Mouse (Mus musculus): Measurements from ENCODE around the gene Prpf3. TPM values are rescaled to one million over a fixed set of nuclear protein-coding genes. Genes with fewer than 3 reads are reported as not detected.

Prpf3 gene
- polyA plus RNA-seq, 1 experiment = 15.5 TPM

GRCm38 (mm10) chr3:95850611-95851010 is 5.1 kb downstream of the Prpf3 start:
- no peaks in the 10 kb centered on the region for H3K4me1 ChIP-seq (ENCODE audit: control insufficient read depth, insufficient read depth, low read length)
- TF ChIP-seq CTCF (IDR thresholded peaks at IDR 0.05; ENCODE audit: control insufficient read depth, insufficient read depth, insufficient replicate concordance, low read depth, low read length) = no peak
- no peak for TF ChIP-seq POLR2A (IDR thresholded peaks at IDR 0.05; ENCODE audit: control insufficient read depth, low read depth, low read length)

GRCm38 (mm10) chr3:95842503-95843214 is 13.0 kb downstream of the Prpf3 start:
- no peak overlapping the region for H3K4me3 ChIP-seq (ENCODE audit: control insufficient read depth, low read depth, low read length)
- peaks cover 5% of the 10 kb centered on the region for H3K36me3 ChIP-seq (ENCODE audit: control insufficient read depth, insufficient read depth, low read length)
- no peak overlapping the region for H3K27ac ChIP-seq (ENCODE audit: control insufficient read depth, insufficient read depth, low read depth, low read length)
- no peaks in the 10 kb centered on the region for H3K27me3 ChIP-seq (ENCODE audit: control insufficient read depth, insufficient read depth, low read length)
- H3K4me1 ChIP-seq (ENCODE audit: control insufficient read depth, insufficient read depth, low read length) = no peaks in the 10 kb centered on the region
- TF ChIP-seq POLR2A (IDR thresholded peaks at IDR 0.05; ENCODE audit: control insufficient read depth, low read depth, low read length) (no peak), CTCF (IDR thresholded peaks at IDR 0.05; ENCODE audit: control insufficient read depth, insufficient read depth, insufficient replicate concordance, low read depth, low read length) (no peak)

More at GRCm38 (mm10) chr3:95850611-95851010, 5.1 kb downstream of the Prpf3 start:
- Histone ChIP-seq H3K36me3 (ENCODE audit: control insufficient read depth, insufficient read depth, low read length) (peaks cover 4% of the 10 kb centered on the region), H3K27ac (ENCODE audit: control insufficient read depth, insufficient read depth, low read depth, low read length) (no peak overlapping the region), H3K4me3 (ENCODE audit: control insufficient read depth, low read depth, low read length) (no peak overlapping the region), H3K27me3 (ENCODE audit: control insufficient read depth, insufficient read depth, low read length) (no peaks in the 10 kb centered on the region)

GRCm38 (mm10) chr3:95839250-95839649 is 16.4 kb downstream of the Prpf3 start:
- Histone ChIP-seq H3K27ac (ENCODE audit: control insufficient read depth, insufficient read depth, low read depth, low read length) (no peak overlapping the region), H3K27me3 (ENCODE audit: control insufficient read depth, insufficient read depth, low read length) (no peaks in the 10 kb centered on the region), H3K4me1 (ENCODE audit: control insufficient read depth, insufficient read depth, low read length) (no peaks in the 10 kb centered on the region), H3K4me3 (ENCODE audit: control insufficient read depth, low read depth, low read length) (no peak overlapping the region), H3K36me3 (ENCODE audit: control insufficient read depth, insufficient read depth, low read length) (peaks cover 2% of the 10 kb centered on the region)
- TF ChIP-seq CTCF (IDR thresholded peaks at IDR 0.05; ENCODE audit: control insufficient read depth, insufficient read depth, insufficient replicate concordance, low read depth, low read length) = no peak
- TF ChIP-seq POLR2A (IDR thresholded peaks at IDR 0.05; ENCODE audit: control insufficient read depth, low read depth, low read length) = no peak

GRCm38 (mm10) chr3:95829053-95829452 is 26.6 kb downstream of the Prpf3 start:
- no peaks in the 10 kb centered on the region for H3K4me1 ChIP-seq (ENCODE audit: control insufficient read depth, insufficient read depth, low read length)
- no peak overlapping the region for H3K27ac ChIP-seq (ENCODE audit: control insufficient read depth, insufficient read depth, low read depth, low read length)
- no peak overlapping the region for H3K4me3 ChIP-seq (ENCODE audit: control insufficient read depth, low read depth, low read length)
- TF ChIP-seq POLR2A (IDR thresholded peaks at IDR 0.05; ENCODE audit: control insufficient read depth, low read depth, low read length) (no peak), CTCF (IDR thresholded peaks at IDR 0.05; ENCODE audit: control insufficient read depth, insufficient read depth, insufficient replicate concordance, low read depth, low read length) (no peak)
- no peaks in the 10 kb centered on the region; the same call in 1 of the 2 replicates for H3K36me3 ChIP-seq (ENCODE audit: control insufficient read depth, insufficient read depth, low read length)
- no peaks in the 10 kb centered on the region for H3K27me3 ChIP-seq (ENCODE audit: control insufficient read depth, insufficient read depth, low read length)

- no peak for TF ChIP-seq CTCF (IDR thresholded peaks at IDR 0.05; ENCODE audit: control insufficient read depth, insufficient read depth, insufficient replicate concordance, low read depth, low read length)
- no peak for TF ChIP-seq POLR2A (IDR thresholded peaks at IDR 0.05; ENCODE audit: control insufficient read depth, low read depth, low read length)
- Histone ChIP-seq H3K36me3 (ENCODE audit: control insufficient read depth, insufficient read depth, low read length) (no peaks in the 10 kb centered on the region), H3K4me3 (ENCODE audit: control insufficient read depth, low read depth, low read length) (no peak overlapping the region), H3K4me1 (ENCODE audit: control insufficient read depth, insufficient read depth, low read length) (no peaks in the 10 kb centered on the region), H3K27me3 (ENCODE audit: control insufficient read depth, insufficient read depth, low read length) (no peaks in the 10 kb centered on the region), H3K27ac (ENCODE audit: control insufficient read depth, insufficient read depth, low read depth, low read length) (no peak overlapping the region)
Observed at GRCm38 (mm10) chr3:95826275-95826674, 29.4 kb downstream of the Prpf3 start.

GRCm38 (mm10) chr3:95820046-95821010 is 35.4 kb downstream of the Prpf3 start:
- Histone ChIP-seq H3K27ac (ENCODE audit: control insufficient read depth, insufficient read depth, low read depth, low read length) (peak overlapping the region; percentile 100), H3K36me3 (ENCODE audit: control insufficient read depth, insufficient read depth, low read length) (no peaks in the 10 kb centered on the region), H3K4me3 (ENCODE audit: control insufficient read depth, low read depth, low read length) (peak overlapping the region; percentile 97), H3K27me3 (ENCODE audit: control insufficient read depth, insufficient read depth, low read length) (no peaks in the 10 kb centered on the region), H3K4me1 (ENCODE audit: control insufficient read depth, insufficient read depth, low read length) (no peaks in the 10 kb centered on the region; the same call in 1 of the 2 replicates)
- TF ChIP-seq CTCF (IDR thresholded peaks at IDR 0.05; ENCODE audit: control insufficient read depth, insufficient read depth, insufficient replicate concordance, low read depth, low read length) (no peak), POLR2A (IDR thresholded peaks at IDR 0.05; ENCODE audit: control insufficient read depth, low read depth, low read length) (no peak)
